Mouse (Mus musculus): ENCODE measurements around the gene Tmsb15b2.
"Not testable (repeated sequence)": the region's sequence is repeated elsewhere in the genome, so short reads cannot be mapped to it uniquely, and the experiment has no call there.

Tmsb15b2 gene

DNA sequence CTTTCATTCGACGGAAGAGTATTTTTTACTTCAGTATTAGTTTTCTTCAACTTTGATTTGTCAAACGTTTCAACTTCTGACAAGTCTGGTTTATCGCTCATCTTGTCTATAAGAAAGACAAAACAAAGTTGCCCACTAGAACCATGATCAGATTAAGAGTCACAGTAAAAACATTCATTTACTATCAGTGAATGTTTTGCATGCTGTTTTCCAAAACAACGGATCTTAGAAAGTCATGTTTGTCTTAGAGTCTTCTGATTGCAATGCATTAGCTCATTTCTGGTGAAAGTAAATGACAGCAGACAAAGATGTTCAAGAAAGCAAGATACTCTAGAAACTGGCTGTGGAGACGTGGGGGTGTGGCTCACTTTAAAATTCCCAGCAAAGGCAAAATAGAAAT, at the start of gene Tmsb15b2:
TSS of gene Tmsb15b2 (minus strand) at position 101 of the 400 bp plus-strand sequence.
- DNase-seq = not testable (repeated sequence)

DNA sequence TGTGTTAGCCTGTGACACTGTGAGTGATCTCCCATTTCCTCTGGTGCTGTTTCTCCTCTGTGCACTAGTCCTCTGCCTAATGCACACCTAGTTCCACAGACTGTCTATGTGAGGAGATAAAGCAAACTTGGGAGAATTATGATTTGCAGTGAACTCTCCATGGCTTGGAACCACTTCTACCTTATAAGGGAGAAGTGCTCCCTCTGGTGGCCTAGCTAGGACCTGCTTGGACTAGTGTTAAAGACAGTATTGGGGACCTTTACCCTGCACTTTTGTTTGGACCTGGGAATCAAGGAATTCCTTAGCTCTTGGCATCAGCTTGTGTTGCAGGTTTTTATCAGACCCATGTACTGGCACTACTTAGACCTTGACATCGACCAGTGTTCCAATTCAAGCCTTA, 44.0 kb upstream of the Tmsb15b2 start:
- peak; percentile 81 to 86 for DNase-seq

DNA sequence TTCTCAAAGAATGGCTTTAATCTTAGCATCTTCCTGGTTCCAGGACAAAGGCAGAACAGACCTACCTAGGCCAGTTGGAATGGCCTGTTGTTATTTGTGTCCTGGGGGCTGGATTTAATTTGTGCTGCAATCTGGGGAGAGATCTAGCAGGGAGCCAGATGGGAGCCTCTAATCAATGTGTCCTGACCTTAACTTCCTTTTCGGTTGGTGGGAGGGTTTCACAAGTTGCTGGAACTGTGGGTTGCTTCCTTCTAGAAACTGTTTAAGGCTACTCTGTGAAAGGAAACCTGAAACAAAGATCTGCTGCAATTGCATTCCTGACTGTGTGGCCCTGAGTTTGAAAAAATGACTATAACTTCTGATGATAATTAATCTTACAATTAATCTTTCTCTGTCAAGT, 42.4 kb upstream of the Tmsb15b2 start:
- DNase-seq = no peak

GRCm38 (mm10) chrX:137015099-137015709, 39.9 kb upstream of the Tmsb15b2 start:
- peak; percentile 72 to 75 for DNase-seq

DNA sequence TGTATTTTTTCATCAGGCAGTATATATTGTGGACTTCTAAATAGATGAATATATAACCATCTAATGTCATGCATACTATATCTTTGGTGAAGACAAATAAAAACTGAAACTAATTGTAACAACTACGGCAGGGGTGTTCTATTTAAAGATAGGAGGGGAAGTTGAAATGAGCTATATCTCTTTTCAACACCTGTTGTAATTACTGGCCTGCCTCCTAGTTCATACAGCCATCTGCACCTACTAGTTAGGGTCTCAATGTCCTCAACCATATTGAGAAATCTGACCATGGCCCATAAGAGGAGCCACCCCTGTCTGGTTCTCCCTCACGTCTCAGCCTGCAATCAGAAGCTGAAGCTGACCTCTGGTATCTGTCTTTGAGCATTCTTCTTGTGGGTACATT, 21.0 kb upstream of the Tmsb15b2 start:
- DNase-seq = no peak

DNA sequence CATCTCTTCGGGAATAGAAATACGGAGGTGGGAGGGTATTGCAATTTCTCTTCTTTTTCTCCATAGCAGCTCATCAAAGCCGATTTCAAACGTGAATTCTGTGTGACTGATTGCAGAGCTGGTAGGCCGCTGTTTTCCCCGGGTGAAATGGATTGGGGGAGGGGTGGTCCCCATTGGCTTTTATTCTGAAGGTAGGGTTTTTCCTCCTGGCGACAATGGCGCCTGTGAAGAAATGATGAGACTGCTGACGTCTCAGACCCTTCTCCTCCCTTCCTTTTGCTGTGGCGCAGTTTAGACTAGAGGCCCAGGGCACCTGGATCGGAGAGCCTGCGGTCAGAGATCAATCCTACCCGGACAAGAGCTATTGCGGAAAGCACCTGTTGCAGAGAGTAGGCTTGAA, 18.3 kb upstream of the Tmsb15b2 start:
- peak; percentile 50 to 70 for DNase-seq

DNA sequence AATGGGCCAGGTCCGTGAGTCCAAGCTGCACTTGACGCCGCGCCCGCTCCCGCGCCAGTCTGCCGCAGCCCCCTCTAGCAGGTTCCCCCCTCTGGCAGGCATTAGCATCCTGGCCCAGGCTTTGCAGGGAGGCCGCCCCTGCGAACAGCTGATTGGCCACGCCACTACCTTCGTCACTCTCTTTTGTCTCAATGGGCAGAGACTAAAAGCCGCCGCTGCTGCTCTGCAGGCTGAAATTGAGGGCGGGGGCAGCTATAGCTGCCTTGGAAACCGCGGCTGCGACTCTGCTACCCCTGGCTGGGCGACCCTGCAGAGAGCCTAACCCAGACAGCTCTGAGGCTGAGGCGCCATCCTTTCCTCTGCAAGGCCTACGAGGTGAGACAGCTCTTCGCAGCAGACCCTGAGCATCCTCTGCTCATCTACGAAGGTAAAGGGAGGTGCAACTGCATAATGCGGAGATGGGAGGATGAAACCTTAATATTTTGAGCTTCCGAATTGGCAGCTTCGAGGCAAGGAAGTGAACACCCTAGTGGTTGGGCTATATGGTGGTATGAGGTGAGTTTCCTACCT, 17.8 kb upstream of the Tmsb15b2 start, which contains the start of gene Zcchc18:
TSS of gene Zcchc18 (plus strand) at position 178 of the 570 bp plus-strand sequence.
- DNase-seq = peak; percentile 88 to 92

GRCm38 (mm10) chrX:136992191-136992965, 17.1 kb upstream of the Tmsb15b2 start:
- DNase-seq = peak; percentile 40 to 55

GRCm38 (mm10) chrX:136991274-136991673, 16.0 kb upstream of the Tmsb15b2 start:
- DNase-seq = peak; percentile 20 to 27

GRCm38 (mm10) chrX:136986039-136986438, 10.7 kb upstream of the Tmsb15b2 start:
- no peak for DNase-seq

DNA sequence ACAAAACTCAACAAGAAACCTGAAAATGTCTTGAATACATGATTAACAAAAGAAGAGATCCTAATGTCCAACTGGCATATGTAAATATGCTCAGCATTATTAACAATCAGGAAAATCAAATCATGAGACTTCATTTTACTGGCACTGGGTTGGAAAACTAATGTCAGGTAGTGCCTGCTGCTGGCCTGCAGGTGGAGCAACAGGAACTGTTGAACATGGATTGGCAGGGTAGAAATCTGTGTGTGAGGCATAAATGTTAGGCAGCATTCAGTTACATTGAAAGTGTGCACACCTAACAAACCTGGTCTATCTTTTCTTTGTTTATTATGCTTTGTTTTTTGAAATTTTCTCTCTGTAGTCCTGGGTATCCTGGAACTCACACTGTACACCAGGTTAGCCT, 3.3 kb upstream of the Tmsb15b2 start:
- peak; percentile 36 to 40 for DNase-seq

- peak; percentile 72 to 81 for DNase-seq
Observed at GRCm38 (mm10) chrX:136976424-136977084, 1.3 kb upstream of the Tmsb15b2 start, which contains the start of the genes Tmsb15l and Tmsb15b1. Tmsb15l (minus strand) TSS chrX:136976869. Tmsb15b1 (minus strand) TSS chrX:136976874.

DNA sequence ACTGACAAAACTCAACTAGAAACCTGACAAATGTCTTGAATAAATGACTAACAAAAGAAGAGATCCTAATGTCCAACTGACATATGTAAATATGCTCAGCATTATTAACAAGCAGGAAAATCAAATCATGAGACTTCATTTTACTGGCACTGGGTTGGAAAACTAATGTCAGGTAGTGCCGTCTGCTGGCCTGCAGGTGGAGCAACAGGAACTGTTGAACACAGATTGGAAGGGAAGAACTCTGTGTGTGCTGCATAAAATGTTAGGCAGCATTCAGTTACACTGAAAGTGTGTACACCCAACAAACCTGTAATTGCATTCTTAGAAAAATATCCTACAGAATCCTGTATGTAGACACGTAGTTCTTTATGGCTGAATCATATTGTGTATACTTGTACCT, 15.6 kb downstream of the Tmsb15b2 start:
- DNase-seq = peak; percentile 33 to 54

DNA sequence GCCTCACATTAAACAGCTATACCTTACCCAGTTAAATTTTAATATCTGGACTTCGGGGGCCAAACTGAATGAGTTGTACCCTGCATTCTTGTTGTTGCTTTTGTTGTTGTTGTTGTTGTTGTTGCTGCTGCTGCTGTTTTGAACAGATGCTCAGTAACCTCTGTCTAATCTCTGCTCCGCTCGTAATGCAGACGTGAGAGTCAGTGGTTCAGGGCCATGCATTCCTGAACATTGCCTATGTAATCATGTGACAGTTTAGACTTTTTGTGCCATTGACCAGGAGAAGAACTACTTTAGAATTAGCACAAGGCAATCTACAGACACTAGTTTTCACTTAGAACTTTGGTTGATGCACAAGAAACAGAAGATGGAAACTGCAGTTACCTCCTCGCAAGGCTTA, 17.0 kb downstream of the Tmsb15b2 start:
- not testable (repeated sequence) for DNase-seq

- DNase-seq = peak; percentile 84 to 95
Observed at GRCm38 (mm10) chrX:136957583-136958279, 17.6 kb downstream of the Tmsb15b2 start.

- DNase-seq = no peak
Observed at GRCm38 (mm10) chrX:136937985-136938384, 37.3 kb downstream of the Tmsb15b2 start.

- DNase-seq = no peak
Observed at GRCm38 (mm10) chrX:136927031-136927430, 48.3 kb downstream of the Tmsb15b2 start, which contains the start of gene H2bfm. H2bfm (plus strand) TSS chrX:136927325.

DNA sequence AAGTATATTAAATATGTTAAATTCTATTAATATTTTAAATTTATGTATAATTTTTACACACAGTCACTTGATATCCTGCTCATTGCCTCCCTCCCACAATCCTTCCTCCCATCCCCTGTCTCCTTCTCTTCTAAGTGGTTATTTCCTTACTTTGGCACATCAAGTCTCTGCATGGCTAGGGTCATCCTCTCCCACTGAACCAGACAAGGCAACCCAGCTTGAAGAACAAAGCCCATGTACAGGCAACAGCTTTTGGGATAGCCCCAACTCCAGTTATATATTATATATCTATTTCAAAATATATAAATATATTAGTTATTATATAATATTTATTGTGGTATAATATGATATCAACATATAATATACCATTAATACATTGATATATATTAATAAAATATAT, 49.4 kb downstream of the Tmsb15b2 start:
- no peak for DNase-seq

Data from cerebellum, postnatal 10 days (tissue).